In the genomic region with DNA sequence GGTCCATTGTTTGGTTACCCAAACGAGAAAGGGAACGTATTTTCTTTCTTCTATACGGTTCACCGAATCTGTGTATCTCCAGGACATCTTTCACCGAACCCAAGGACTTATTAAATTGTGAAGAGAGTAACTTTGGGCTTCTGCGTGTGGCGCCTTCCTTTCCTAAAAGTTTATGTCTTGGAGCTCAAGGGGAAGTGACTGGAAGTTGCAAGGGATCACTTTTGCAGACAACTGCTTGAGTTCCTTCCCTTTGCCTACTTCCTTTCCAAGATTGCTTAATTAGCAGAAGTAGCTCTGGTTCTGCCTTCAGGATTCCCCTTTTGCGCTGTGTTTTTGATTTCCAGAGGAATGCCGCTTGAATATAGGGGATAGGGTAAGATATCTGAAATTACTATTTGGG, we compare ENCODE assay signal across 8 mouse cellular contexts. TPM values are rescaled to one million over a fixed set of nuclear protein-coding genes. Genes with fewer than 3 reads are reported as not detected.
DNase-seq lines count a peak whose midpoint lies in the region; ATAC-seq and TF ChIP-seq lines count a peak whose summit lies in the region.

No protein-coding gene starts in this region.

- H3K4me2 ChIP-seq in limb, embryonic 13.5 days (replicated peaks): peak overlapping the region; percentile 78
- peak overlapping the region; percentile 64 for H3K4me2 ChIP-seq in midbrain, postnatal 0 days (ENCODE audit: low read depth, low read length, poor library complexity, severe bottlenecking)

- DNase-seq in layer of hippocampus, adult 2 months (ENCODE audit: low spot score in 2 of 2): no peak
- DNase-seq in layer of hippocampus, adult 9-10 months (ENCODE audit: low spot score): no peak
- DNase-seq in heart, adult 8-10 months (ENCODE audit: low spot score): peak; percentile 63
- DNase-seq in midbrain, postnatal 0 days (ENCODE audit: low spot score): no peak
- no peak for DNase-seq in urinary bladder, postnatal 4 days (ENCODE audit: low spot score in 2 of 2)
- no peak for DNase-seq in left cerebral cortex, postnatal 36 days (ENCODE audit: low spot score in 2 of 2)
- DNase-seq in right cerebral cortex, adult 18-20 months: no peak

- intact Hi-C loops in left cerebral cortex, postnatal 36 days (cut with DNase I): loop anchor here (5.0 kb wide), 1 partner anchor 39 kb away; no protein-coding TSS in a partner anchor

- H3K36me3 ChIP-seq in limb, embryonic 13.5 days: peaks cover 6% of the 10 kb centered on the region
- H3K36me3 ChIP-seq in midbrain, postnatal 0 days (ENCODE audit: insufficient read depth, low read length): 0 out of 2 replicates have a peak, but pooled peaks cover 2% of the 10 kb centered on the region

- no peaks in the 10 kb centered on the region; the same call in 1 of the 2 replicates for H3K9me3 ChIP-seq in limb, embryonic 13.5 days
- no peaks in the 10 kb centered on the region for H3K9me3 ChIP-seq in midbrain, postnatal 0 days (ENCODE audit: low read length)

- peaks cover 34% of the 10 kb centered on the region for H3K4me1 ChIP-seq in limb, embryonic 13.5 days
- H3K4me1 ChIP-seq in midbrain, postnatal 0 days (ENCODE audit: insufficient read depth, low read length): peaks cover 16% of the 10 kb centered on the region

- H3K27me3 ChIP-seq in limb, embryonic 13.5 days: no peaks in the 10 kb centered on the region
- no peaks in the 10 kb centered on the region for H3K27me3 ChIP-seq in midbrain, postnatal 0 days (ENCODE audit: insufficient read depth, low read length)

- H3K27ac ChIP-seq in layer of hippocampus, adult 2 months: peak overlapping the region; percentile 90
- H3K27ac ChIP-seq in limb, embryonic 13.5 days: no peak overlapping the region
- H3K27ac ChIP-seq in midbrain, postnatal 0 days (ENCODE audit: low read depth, low read length): no peak overlapping the region

- H3K4me3 ChIP-seq in layer of hippocampus, adult 2 months: peak overlapping the region; percentile 99
- peak overlapping the region; percentile 86 for H3K4me3 ChIP-seq in limb, embryonic 13.5 days
- H3K4me3 ChIP-seq in midbrain, postnatal 0 days (ENCODE audit: low read depth, low read length): peak overlapping the region; percentile 85

- no peak for ATAC-seq in limb, embryonic 13.5 days (ENCODE audit: low FRiP score, low read depth)
- no peak for ATAC-seq in midbrain, postnatal 0 days (ENCODE audit: low FRiP score)

- peak overlapping the region; percentile 79 for H3K9ac ChIP-seq in limb, embryonic 13.5 days
- H3K9ac ChIP-seq in midbrain, postnatal 0 days (replicated peaks; ENCODE audit: low read length, poor library complexity, severe bottlenecking): peak overlapping the region; percentile 81

- WGBS in limb, embryonic 13.5 days: 14% methylated on average over 9 of the region's 9 CpGs
- WGBS in midbrain, postnatal 0 days: 13% methylated on average over 9 of the region's 9 CpGs

- TF ChIP-seq CTCF in layer of hippocampus, adult 2 months (conservative IDR thresholded peaks at IDR 0.05): no peak
- no peak for TF ChIP-seq CTCF in midbrain, postnatal 0 days (IDR thresholded peaks at IDR 0.05)

RNA-seq across cellular contexts. Expression of gene Wdfy2, which starts 0.9 kb away (rescaled TPM):
- 10 to 100 TPM; 15.2 to 16.5 TPM for total RNA-seq in layer of hippocampus, adult 2 months (2021)
- 1 to 10 TPM; 5.8 to 7.2 (median 6.1) TPM for total RNA-seq in heart, adult 8-10 months (2022)
- polyA plus RNA-seq in limb, embryonic 13.5 days (2015; fragmentation: Nextera tagmentation; extraction: Ambion mirVana): 7.3 and 8.6 TPM in 2 replicates
- 19.6 and 22.7 TPM in 2 replicates for total RNA-seq in midbrain, postnatal 0 days (2014; rRNA removed)
- polyA plus RNA-seq in midbrain, postnatal 0 days (2015; fragmentation: Nextera tagmentation; extraction: Ambion mirVana): 4.3 TPM in 2 replicates
- 10 to 100 TPM; 10.5 to 12.8 TPM for total RNA-seq in left cerebral cortex, postnatal 36 days (2021)
